Mouse (Mus musculus) lung, postnatal 0 days (tissue): Measurements from ENCODE around the gene Slc30a5. TPM values are rescaled to one million over a fixed set of nuclear protein-coding genes. Genes with fewer than 3 reads are reported as not detected.

Experiments used
- ATAC-seq: fragments of 200-750 bp; cut with Nextera tagmentation; 2 replicates; pipeline ENCODE4 v1.8.0; 2017; ENCODE audit warnings: moderate library complexity
- DNase-seq: peaks from one replicate; pipeline ENCODE4 v3.0.0-alpha.2; 2016; ENCODE audit warnings: low spot score
- H3K27ac ChIP-seq: fragments of 300-500 bp; sonication (generic); 2 replicates; pipeline ENCODE4 v1.5.1; 2014; ENCODE audit warnings: antibody characterized with exemption, mild to moderate bottlenecking, low read length, mixed read lengths
- H3K27me3 ChIP-seq: fragments of 300-500 bp; sonication (generic); replicated peaks from 2 replicates; pipeline ENCODE4 v1.6.1; 2014; ENCODE audit warnings: low read length, mixed read lengths; ENCODE audit not compliant: insufficient read depth
- H3K36me3 ChIP-seq: fragments of 300-500 bp; sonication (generic); 2 replicates; pipeline ENCODE4 v1.6.1; 2014; ENCODE audit warnings: low read length, mixed read lengths; ENCODE audit not compliant: insufficient read depth
- H3K4me1 ChIP-seq: fragments of 300-500 bp; sonication (generic); 2 replicates; pipeline ENCODE4 v1.6.1; 2014; ENCODE audit warnings: antibody characterized with exemption, low read depth, low read length, mixed read lengths; ENCODE audit not compliant: insufficient read depth
- H3K4me2 ChIP-seq: fragments of 300-500 bp; sonication (generic); replicated peaks from 2 replicates; pipeline ENCODE4 v1.6.1; 2014; ENCODE audit warnings: low read depth, mild to moderate bottlenecking, low read length, moderate library complexity, mixed read lengths
- H3K4me3 ChIP-seq: fragments of 300-500 bp; sonication (generic); 2 replicates; pipeline ENCODE4 v1.5.1; 2014; ENCODE audit warnings: low read depth, low read length
- H3K9ac ChIP-seq: fragments of 300-500 bp; sonication (generic); replicated peaks from 2 replicates; pipeline ENCODE4 v1.6.1; 2014; ENCODE audit warnings: low read depth, mild to moderate bottlenecking
- H3K9me3 ChIP-seq: fragments of 300-500 bp; sonication (generic); 2 replicates; pipeline ENCODE4 v1.6.1; 2016; ENCODE audit warnings: low read length, mixed read lengths
- CTCF ChIP-seq: IDR thresholded peaks from 2 replicates; pipeline ENCODE4 v1.5.1; 2016; ENCODE audit warnings: antibody characterized with exemption, mild to moderate bottlenecking
- EP300 ChIP-seq: IDR thresholded peaks from 2 replicates; pipeline ENCODE4 v1.6.1; 2016; ENCODE audit warnings: antibody characterized with exemption, mild to moderate bottlenecking, control low read depth
- WGBS: fragments of 180-500 bp; shearing (Covaris S2); extraction: QIAGEN DNeasy Blood & Tissue Kit; methylation state at CpG from one replicate; pipeline ENCODE4 v1.1.7; 2014; 5-methylcytosine and 5-hydroxymethylcytosine counted together
- polyA plus RNA-seq: library from polyadenylated mRNA; unstranded; fragments of >200 nt; fragmentation: Nextera tagmentation; extraction: Ambion mirVana; gene quantifications from 2 replicates; pipeline ENCODE4 v1.2.1, GENCODE M21; 2015

The Slc30a5 gene
- polyA plus RNA-seq, result 30.8 and 31.1 TPM in 2 replicates

DNA sequence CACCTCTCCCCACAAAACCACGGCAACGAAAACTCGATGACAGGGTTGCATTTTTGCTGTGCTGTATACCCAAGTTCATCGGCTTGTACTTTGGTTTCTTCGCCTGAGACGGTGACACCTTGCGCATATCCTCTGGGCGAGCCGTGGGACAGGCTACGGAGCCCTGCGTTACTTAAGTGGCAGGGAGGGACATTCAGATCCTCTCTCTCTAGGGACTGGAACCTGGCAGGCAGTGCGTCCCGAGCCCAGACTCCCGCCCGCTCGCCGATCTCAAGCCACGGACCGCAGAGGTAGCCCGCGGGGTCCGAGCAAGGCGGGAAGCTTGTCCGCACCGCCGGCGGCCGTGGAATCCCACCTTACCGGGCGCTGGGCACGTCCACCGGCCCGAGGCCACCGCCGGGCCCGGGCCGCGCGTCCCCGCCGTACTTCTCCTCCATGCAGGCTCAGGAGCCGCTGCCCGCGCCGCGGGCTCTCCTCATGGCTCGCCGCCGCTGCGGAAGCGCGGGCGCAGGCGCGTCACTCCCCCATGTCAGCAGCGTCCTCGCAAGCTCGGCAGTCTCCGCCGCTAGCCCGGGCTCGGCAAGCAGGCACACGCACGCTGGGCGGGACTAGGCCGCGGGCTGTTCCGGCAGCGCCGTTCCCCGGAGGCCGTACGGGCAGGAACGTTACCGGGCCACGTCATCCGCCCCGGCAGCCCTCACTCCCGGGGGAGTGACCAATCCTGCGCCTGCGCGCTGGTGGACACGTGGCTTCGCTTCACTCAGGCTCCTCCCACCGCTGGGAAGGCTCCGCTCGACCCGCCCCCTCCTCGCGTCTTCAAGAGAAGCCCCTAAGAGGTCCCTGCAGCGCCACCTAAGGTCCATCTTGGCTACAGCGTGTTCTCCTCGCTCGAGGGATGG is at the start of gene Slc30a5:
TSS of gene Slc30a5 (minus strand) at position 687 of the 899 bp plus-strand sequence.
- ATAC-seq, result peak; percentile 98
- peak within 1 kb of the TSS; percentile 93 for H3K9ac ChIP-seq
- H3K9me3 ChIP-seq, result no peaks in the 10 kb centered on the region
- H3K4me3 ChIP-seq, result peak within 1 kb of the TSS; percentile 98
- peaks cover 6% of the 10 kb centered on the region; the same call in 1 of the 2 replicates for H3K4me1 ChIP-seq
- peak within 1 kb of the TSS; percentile 62 for H3K4me2 ChIP-seq
- H3K27me3 ChIP-seq, result no peaks in the 10 kb centered on the region
- H3K27ac ChIP-seq, result peak within 1 kb of the TSS; percentile 94
- TF ChIP-seq CTCF (peak; percentile 91), EP300 (no peak)
- H3K36me3 ChIP-seq, result 0 out of 2 replicates have a peak, but pooled peaks cover 3% of the 10 kb centered on the region
- WGBS, result under 1% methylated on average over 78 of the region's 94 CpGs
- peak; percentile 100 for DNase-seq

DNA sequence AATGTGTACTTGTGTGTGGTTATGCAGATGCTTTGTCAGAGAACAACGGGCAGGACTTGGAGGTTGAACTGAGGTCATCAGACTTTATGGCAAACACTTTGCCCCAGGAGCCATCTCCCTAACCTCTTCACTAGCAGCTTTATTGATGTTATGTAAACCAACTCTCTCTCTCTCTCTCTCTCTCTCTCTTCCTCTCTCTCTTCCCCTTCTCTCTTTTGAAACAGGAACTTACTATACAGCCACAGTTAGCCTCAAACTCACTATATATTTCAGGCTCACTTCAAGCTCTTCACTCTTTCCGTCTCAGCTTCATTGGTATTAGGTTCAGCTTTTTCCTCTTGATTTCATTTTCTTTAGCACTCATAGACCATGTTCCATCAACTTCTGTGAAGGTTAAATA is 48.7 kb upstream of the Slc30a5 start:
- ATAC-seq, result no peak
- H3K9ac ChIP-seq, result no peak overlapping the region
- H3K4me3 ChIP-seq, result no peak overlapping the region
- DNase-seq, result no peak
- H3K27ac ChIP-seq, result no peak overlapping the region
- no peak for TF ChIP-seq CTCF
- no peak for TF ChIP-seq EP300
- no peaks in the 10 kb centered on the region for H3K36me3 ChIP-seq
- H3K9me3 ChIP-seq, result no peaks in the 10 kb centered on the region
- H3K4me2 ChIP-seq, result no peak overlapping the region
- 66% methylated on average over 2 of the region's 2 CpGs for WGBS
- no peaks in the 10 kb centered on the region for H3K27me3 ChIP-seq
- no peaks in the 10 kb centered on the region for H3K4me1 ChIP-seq

DNA sequence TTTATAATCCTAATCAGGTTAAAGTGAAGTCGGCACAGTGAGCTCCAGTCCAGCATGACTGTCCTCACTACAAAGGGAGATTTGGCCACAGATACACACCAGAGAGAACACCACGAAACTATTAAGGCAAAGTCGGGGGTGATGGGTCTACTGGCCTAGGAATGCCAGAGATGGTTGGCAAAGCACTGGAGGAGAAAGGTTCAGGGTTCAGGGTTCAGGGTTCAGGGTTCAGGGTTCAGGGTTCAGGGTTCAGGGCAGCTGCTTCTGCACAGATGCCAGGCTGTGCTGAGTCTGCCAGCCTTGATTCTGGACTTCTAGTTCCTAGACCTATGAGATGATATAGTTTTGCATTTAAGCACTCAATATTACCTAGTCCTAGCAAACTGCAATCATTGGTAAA is 46.6 kb upstream of the Slc30a5 start:
- 78% methylated on average over 3 of the region's 3 CpGs for WGBS
- H3K27me3 ChIP-seq, result no peaks in the 10 kb centered on the region
- H3K36me3 ChIP-seq, result no peaks in the 10 kb centered on the region
- no peaks in the 10 kb centered on the region for H3K9me3 ChIP-seq
- DNase-seq, result no peak
- no peak for ATAC-seq
- H3K27ac ChIP-seq, result no peak overlapping the region
- H3K4me3 ChIP-seq, result no peak overlapping the region
- H3K4me2 ChIP-seq, result no peak overlapping the region
- no peak overlapping the region for H3K9ac ChIP-seq
- no peaks in the 10 kb centered on the region for H3K4me1 ChIP-seq
- TF ChIP-seq CTCF (no peak), EP300 (no peak)

DNA sequence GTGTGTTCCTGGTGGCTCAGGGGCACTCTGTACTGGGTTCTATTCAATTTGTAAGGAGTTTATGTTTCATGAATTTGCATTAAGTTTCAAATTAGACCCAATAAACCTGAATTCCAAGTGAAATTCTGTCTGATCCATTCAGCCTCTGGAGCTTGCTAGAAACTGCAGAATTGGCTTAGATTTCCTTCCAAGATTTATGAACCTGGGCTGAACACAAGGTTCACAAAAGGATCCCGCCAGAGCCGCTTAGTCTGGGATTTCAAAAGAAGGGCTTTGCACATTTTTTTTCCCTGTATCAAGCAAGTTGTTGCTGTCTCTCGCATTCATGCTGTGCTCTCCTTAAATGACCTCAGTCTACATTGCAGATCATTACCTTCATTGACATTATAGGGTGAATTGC is 46.1 kb upstream of the Slc30a5 start:
- Histone ChIP-seq H3K36me3 (no peaks in the 10 kb centered on the region), H3K4me1 (no peaks in the 10 kb centered on the region), H3K4me3 (no peak overlapping the region), H3K27ac (no peak overlapping the region), H3K9me3 (no peaks in the 10 kb centered on the region), H3K9ac (no peak overlapping the region), H3K27me3 (no peaks in the 10 kb centered on the region), H3K4me2 (no peak overlapping the region)
- 67% methylated on average over 3 of the region's 3 CpGs for WGBS
- no peak for TF ChIP-seq EP300
- no peak for TF ChIP-seq CTCF
- ATAC-seq (no peak), DNase-seq (no peak)

DNA sequence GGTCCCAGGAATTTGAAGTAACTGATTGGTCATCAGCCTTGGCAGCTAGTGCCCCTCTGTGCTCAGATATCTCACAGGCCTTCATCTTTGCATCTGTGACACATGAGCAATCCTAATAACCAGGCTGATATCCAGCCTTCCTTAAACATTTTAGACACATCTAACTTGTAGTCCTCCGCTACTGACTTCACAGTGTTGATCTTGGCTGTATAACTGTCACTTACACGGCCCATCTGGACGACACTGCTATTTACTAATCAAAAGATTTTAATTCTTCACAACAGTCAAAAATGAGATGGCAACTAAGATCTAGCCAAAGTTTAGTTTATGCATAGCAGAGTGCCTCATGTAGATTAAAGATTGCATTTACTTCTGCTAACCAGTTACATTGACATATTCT is 45.0 kb upstream of the Slc30a5 start:
- TF ChIP-seq EP300, result no peak
- TF ChIP-seq CTCF, result no peak
- no peak overlapping the region for H3K4me2 ChIP-seq
- no peaks in the 10 kb centered on the region for H3K27me3 ChIP-seq
- H3K9me3 ChIP-seq, result no peaks in the 10 kb centered on the region
- no peak overlapping the region for H3K4me3 ChIP-seq
- ATAC-seq, result no peak
- H3K4me1 ChIP-seq, result no peaks in the 10 kb centered on the region
- WGBS, result 53% methylated on average over 3 of the region's 3 CpGs
- no peak for DNase-seq
- no peak overlapping the region for H3K27ac ChIP-seq
- no peaks in the 10 kb centered on the region for H3K36me3 ChIP-seq
- no peak overlapping the region for H3K9ac ChIP-seq

DNA sequence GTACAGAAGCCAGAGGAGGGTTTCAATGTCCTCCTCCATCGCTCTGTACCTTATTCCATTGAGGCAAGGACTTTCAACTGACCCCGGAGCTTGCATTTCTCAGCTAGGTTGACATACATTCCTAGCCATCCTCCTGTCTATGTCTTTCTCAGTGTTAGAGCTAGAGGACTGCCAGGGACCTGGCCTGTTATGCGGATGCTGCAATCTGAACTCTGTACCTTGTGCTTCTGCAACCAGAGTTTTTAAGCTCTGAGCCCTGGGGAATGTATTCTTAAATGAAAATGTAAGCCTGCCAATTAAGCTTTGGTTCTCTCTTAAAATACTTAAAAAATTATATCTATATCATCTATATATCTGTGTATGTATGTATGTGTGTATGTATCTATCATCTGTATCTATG is 44.5 kb upstream of the Slc30a5 start:
- no peaks in the 10 kb centered on the region for H3K36me3 ChIP-seq
- H3K27me3 ChIP-seq, result no peaks in the 10 kb centered on the region
- no peak overlapping the region for H3K4me3 ChIP-seq
- no peaks in the 10 kb centered on the region for H3K4me1 ChIP-seq
- ATAC-seq (no peak), DNase-seq (no peak)
- H3K27ac ChIP-seq, result no peak overlapping the region
- no peak overlapping the region for H3K9ac ChIP-seq
- WGBS, result 93% methylated on average over 3 of the region's 3 CpGs
- H3K9me3 ChIP-seq, result no peaks in the 10 kb centered on the region
- TF ChIP-seq CTCF (no peak), EP300 (no peak)
- no peak overlapping the region for H3K4me2 ChIP-seq
